Mouse (Mus musculus) MEL (cell line): ENCODE results near the gene Fa2h. TPM values are rescaled to one million over a fixed set of nuclear protein-coding genes. Genes with fewer than 3 reads are reported as not detected.
A peak's percentile ranks its signal among the peaks of the same experiment; 100 is the strongest.

Experiments
- DNase-seq: peaks from one replicate; pipeline ENCODE4 v3.0.0; 2011; ENCODE audit warnings: low read depth, low spot score
- H3K27ac ChIP-seq: 2 replicates; pipeline ENCODE4 v1.5.1; 2012; ENCODE audit warnings: low read depth, mild to moderate bottlenecking, control low read depth, low read length, moderate library complexity; ENCODE audit not compliant: control insufficient read depth
- H3K27me3 ChIP-seq, 2 experiments: fragments of 150-350 bp in 1 of 2; sonication (generic) in 1 of 2; 2 replicates each; pipeline ENCODE4 v1.6.1; 2012; ENCODE audit warnings: low read length in 2 of 2, mild to moderate bottlenecking in 2 of 2, improper control_type of control experiment in 1 of 2, moderate library complexity in 1 of 2; ENCODE audit not compliant: insufficient read depth in 2 of 2, control insufficient read depth in 1 of 2
- H3K36me3 ChIP-seq, 2 experiments: 2 replicates each; pipeline ENCODE4 v1.6.1; 2012 to 2014; ENCODE audit warnings: low read length in 2 of 2, improper control_type of control experiment in 1 of 2, inconsistent platforms in 1 of 2, mild to moderate bottlenecking in 1 of 2; ENCODE audit not compliant: insufficient read depth in 2 of 2, control insufficient read depth in 1 of 2
- H3K4me1 ChIP-seq, 2 experiments: fragments of 150-350 bp in 1 of 2; sonication (generic) in 1 of 2; 2 replicates each; pipeline ENCODE4 v1.6.1; 2012; ENCODE audit warnings: low read length in 2 of 2, improper control_type of control experiment in 1 of 2, mild to moderate bottlenecking in 1 of 2; ENCODE audit not compliant: insufficient read depth in 2 of 2, control insufficient read depth in 1 of 2
- H3K4me3 ChIP-seq, 2 experiments: fragments of 150-350 bp in 1 of 2; sonication (generic) in 1 of 2; 2 replicates each; pipeline ENCODE4 v1.5.1; 2012; ENCODE audit warnings: low read depth in 2 of 2, low read length in 2 of 2, mild to moderate bottlenecking in 2 of 2, moderate library complexity in 2 of 2, control low read depth in 1 of 2, improper control_type of control experiment in 1 of 2; ENCODE audit not compliant: control insufficient read depth in 1 of 2, insufficient read depth in 1 of 2
- H3K79me2 ChIP-seq: 2 replicates; pipeline ENCODE4 v1.6.1; 2012; ENCODE audit warnings: mild to moderate bottlenecking, low read length, moderate library complexity; ENCODE audit not compliant: control insufficient read depth, poor library complexity, insufficient read depth
- H3K9ac ChIP-seq: 2 replicates; pipeline ENCODE4 v1.6.1; 2012; ENCODE audit warnings: low read depth, mild to moderate bottlenecking, control low read depth, low read length, moderate library complexity; ENCODE audit not compliant: control insufficient read depth, poor library complexity, severe bottlenecking
- H3K9me3 ChIP-seq: fragments of 150-350 bp; sonication (generic); replicated peaks from 2 replicates; pipeline ENCODE4 v1.6.1; 2012; ENCODE audit warnings: mild to moderate bottlenecking, low read length, improper control_type of control experiment, moderate library complexity; ENCODE audit not compliant: insufficient read depth
- BHLHE40 ChIP-seq: IDR thresholded peaks from 2 replicates; pipeline ENCODE4 v1.6.1; 2012; ENCODE audit warnings: low read depth, mild to moderate bottlenecking, inconsistent platforms, low read length, improper control_type of control experiment, borderline replicate concordance
- CHD2 ChIP-seq: IDR thresholded peaks from 2 replicates; pipeline ENCODE4 v1.6.1; 2011; ENCODE audit warnings: low read length, improper control_type of control experiment
- CTCF ChIP-seq, 3 experiments: IDR thresholded peaks in 2 of 3; conservative IDR thresholded peaks in 1 of 3; 2 replicates each; pipeline ENCODE4 v1.5.1; 2011 to 2012; ENCODE audit warnings: low read length in 3 of 3, low read depth in 2 of 3, mild to moderate bottlenecking in 2 of 3, improper control_type of control experiment in 1 of 3, inconsistent platforms in 1 of 3, mixed read lengths in 1 of 3, moderate library complexity in 1 of 3; ENCODE audit not compliant: control insufficient read depth in 1 of 3, insufficient read depth in 1 of 3, poor library complexity in 1 of 3, severe bottlenecking in 1 of 3
- E2F4 ChIP-seq: IDR thresholded peaks from 2 replicates; pipeline ENCODE4 v1.6.1; 2011; ENCODE audit warnings: low read depth, low read length, improper control_type of control experiment, borderline replicate concordance
- ELF1 ChIP-seq: IDR thresholded peaks from 2 replicates; pipeline ENCODE4 v1.6.1; 2014; ENCODE audit warnings: low read depth, mild to moderate bottlenecking, inconsistent platforms, low read length, improper control_type of control experiment, moderate library complexity
- EP300 ChIP-seq, 2 experiments: IDR thresholded peaks; 2 replicates each; pipeline ENCODE4 v1.6.1; 2011; ENCODE audit warnings: improper control_type of control experiment in 2 of 2, low read length in 2 of 2, low read depth in 1 of 2, mild to moderate bottlenecking in 1 of 2
- ETS1 ChIP-seq: IDR thresholded peaks from 2 replicates; pipeline ENCODE4 v1.6.1; 2012; ENCODE audit warnings: low read depth, mild to moderate bottlenecking, inconsistent platforms, low read length, improper control_type of control experiment, moderate library complexity
- HCFC1 ChIP-seq: IDR thresholded peaks from 2 replicates; pipeline ENCODE4 v1.6.1; 2012; ENCODE audit warnings: low read depth, mild to moderate bottlenecking, inconsistent platforms, low read length, improper control_type of control experiment, moderate library complexity
- MAFK ChIP-seq: IDR thresholded peaks from 2 replicates; pipeline ENCODE4 v1.6.1; 2011; ENCODE audit warnings: low read depth, mild to moderate bottlenecking, low read length, improper control_type of control experiment, borderline replicate concordance
- MAZ ChIP-seq: IDR thresholded peaks from 2 replicates; pipeline ENCODE4 v1.6.1; 2012; ENCODE audit warnings: low read depth, mild to moderate bottlenecking, inconsistent platforms, low read length, improper control_type of control experiment
- NRF1 ChIP-seq: IDR thresholded peaks from 2 replicates; pipeline ENCODE4 v1.6.1; 2014; ENCODE audit warnings: low read depth, mild to moderate bottlenecking, inconsistent platforms, low read length, improper control_type of control experiment, moderate library complexity; ENCODE audit not compliant: poor library complexity, insufficient read depth, severe bottlenecking
- POLR2AphosphoS2 ChIP-seq: IDR thresholded peaks from 2 replicates; pipeline ENCODE4 v1.6.1; 2011; ENCODE audit warnings: low read length, improper control_type of control experiment
- RAD21 ChIP-seq: IDR thresholded peaks from 2 replicates; pipeline ENCODE4 v1.6.1; 2011; ENCODE audit warnings: mild to moderate bottlenecking, low read depth, low read length, improper control_type of control experiment
- RCOR1 ChIP-seq: IDR thresholded peaks from 2 replicates; pipeline ENCODE4 v1.6.1; 2012; ENCODE audit warnings: low read depth, mild to moderate bottlenecking, inconsistent platforms, low read length, improper control_type of control experiment
- SIN3A ChIP-seq: IDR thresholded peaks from 2 replicates; pipeline ENCODE4 v1.6.1; 2012; ENCODE audit warnings: low read length, improper control_type of control experiment, inconsistent platforms
- UBTF ChIP-seq: IDR thresholded peaks from 2 replicates; pipeline ENCODE4 v1.6.1; 2012; ENCODE audit warnings: low read depth, mild to moderate bottlenecking, inconsistent platforms, low read length, improper control_type of control experiment, moderate library complexity, borderline replicate concordance; ENCODE audit not compliant: insufficient read depth
- USF2 ChIP-seq, 2 experiments: IDR thresholded peaks; 2 replicates each; pipeline ENCODE4 v1.6.1; 2011 to 2012; ENCODE audit warnings: improper control_type of control experiment in 2 of 2, low read length in 2 of 2, borderline replicate concordance in 1 of 2, inconsistent platforms in 1 of 2, low read depth in 1 of 2, mild to moderate bottlenecking in 1 of 2; ENCODE audit not compliant: insufficient read depth in 1 of 2
- ZMIZ1 ChIP-seq: IDR thresholded peaks from 2 replicates; pipeline ENCODE4 v1.6.1; 2012; ENCODE audit warnings: low read depth, mild to moderate bottlenecking, inconsistent platforms, low read length, improper control_type of control experiment, moderate library complexity
- polyA plus RNA-seq, 2 experiments: library from polyadenylated mRNA; stranded (reverse) in 1 of 2; unstranded in 1 of 2; fragments of >175 nt in 1 of 2; fragments of >200 nt in 1 of 2; gene quantifications; 2 replicates each; pipeline versions ENCODE4 v1.2.1 to v1.2.4; 2012; ENCODE audit warnings: low replicate concordance in 2 of 2, low read depth in 1 of 2; ENCODE audit not compliant: insufficient read length in 2 of 2, insufficient read depth in 1 of 2, missing spikeins in 1 of 2
- total RNA-seq: library from RNA; depleted of rRNA; stranded (reverse); fragments of 300-350 nt; gene quantifications from 2 replicates; pipeline ENCODE4 v1.2.3, GENCODE M21; 2012; rRNA removed

Gene Fa2h
- total RNA-seq (not detected in 2 replicates), polyA plus RNA-seq (not detected)

DNA sequence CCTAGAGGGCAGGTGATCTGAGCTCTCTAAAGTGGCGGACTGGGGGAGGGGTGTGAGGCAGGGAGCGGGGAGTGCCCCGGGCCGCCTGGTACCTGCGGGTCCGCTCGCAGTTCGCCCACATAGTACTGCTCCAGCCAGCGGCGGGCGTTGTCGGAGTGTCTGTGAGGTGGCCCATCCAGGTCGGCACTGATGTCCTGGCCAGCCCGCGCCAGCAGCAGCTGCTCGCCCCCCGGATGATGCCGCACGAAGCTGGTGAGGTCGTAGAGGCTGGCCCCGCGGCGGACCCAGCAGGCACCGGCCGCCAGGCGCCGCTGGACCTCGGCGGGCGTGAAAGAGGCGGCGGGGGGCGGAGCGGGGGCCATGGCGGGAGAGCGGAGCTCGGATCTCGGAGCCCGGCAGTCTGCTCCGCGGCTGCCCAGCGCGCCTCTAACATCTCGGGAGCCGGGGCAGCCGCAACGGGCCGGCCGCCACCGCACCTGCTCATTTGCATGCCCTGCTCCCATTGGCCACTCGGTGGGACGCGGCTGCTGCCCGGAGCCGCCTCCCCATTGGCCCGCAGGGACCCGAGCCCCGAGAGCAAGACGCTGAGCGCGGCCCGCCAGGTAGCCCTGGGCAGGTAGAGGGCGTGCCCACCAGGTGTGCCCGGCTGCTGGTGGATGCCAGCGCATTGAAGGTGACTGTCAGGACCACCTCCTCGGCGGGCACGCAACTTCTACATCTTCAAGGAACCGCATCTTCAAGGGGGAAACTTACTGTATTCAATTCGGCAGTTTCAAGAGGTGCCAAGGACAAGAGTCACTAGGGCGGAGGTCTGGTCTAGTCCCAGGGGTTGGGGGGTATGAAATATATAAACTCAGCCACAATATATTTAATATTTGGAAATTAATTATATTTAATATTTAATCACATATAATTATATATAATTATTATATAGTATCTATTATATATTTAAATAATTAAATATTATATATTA lies at the start of gene Fa2h:
Gene Fa2h, minus strand, starts transcription at position 434 of the 973 bp plus-strand sequence.
- H3K27ac ChIP-seq, result no peak within 1 kb of the TSS
- H3K9ac ChIP-seq, result no peak within 1 kb of the TSS; the same call in 1 of the 2 replicates
- peaks cover 4 to 13% of the 10 kb centered on the region in 2 experiments; a peak in 3 of 4 replicates for H3K4me1 ChIP-seq
- TF ChIP-seq MAZ, result 0 out of 2 replicates have a peak, but pooled peaks have one; percentile 23
- no peak for TF ChIP-seq BHLHE40
- TF ChIP-seq RAD21, result no peak
- no peak for TF ChIP-seq SIN3A
- TF ChIP-seq NRF1, result peak; percentile 45; the same call in 1 of the 2 replicates
- TF ChIP-seq UBTF, result 0 out of 2 replicates have a peak, but pooled peaks have one; percentile 41
- TF ChIP-seq POLR2AphosphoS2, result no peak
- no peak for TF ChIP-seq EP300 (IDR thresholded peaks at IDR 0.05; ENCODE audit: low read depth in 1 of 2, low read length in 2 of 2)
- TF ChIP-seq RCOR1, result no peak
- peak in 2 of 3 experiments; percentile 15 to 45; a peak in 3 of 6 replicates for TF ChIP-seq CTCF (IDR thresholded peaks at IDR 0.05 in 2 of 3, conservative IDR thresholded peaks at IDR 0.05 in 1 of 3; ENCODE audit: control insufficient read depth in 1 of 3, insufficient read depth in 1 of 3, low read depth in 2 of 3, low read length in 3 of 3, poor library complexity in 1 of 3, severe bottlenecking in 1 of 3)
- no peak for TF ChIP-seq MAFK
- TF ChIP-seq HCFC1, result no peak
- TF ChIP-seq ZMIZ1, result no peak
- no peak for TF ChIP-seq ETS1
- no peak for TF ChIP-seq ELF1
- TF ChIP-seq CHD2, result no peak
- no peak for TF ChIP-seq USF2 (IDR thresholded peaks at IDR 0.05; ENCODE audit: borderline replicate concordance in 1 of 2, insufficient read depth in 1 of 2, low read depth in 1 of 2, low read length in 2 of 2)
- no peak for TF ChIP-seq E2F4
- no peaks in the 10 kb centered on the region for H3K9me3 ChIP-seq
- H3K36me3 ChIP-seq, result no peaks in the 10 kb centered on the region; a peak in 1 of 4 replicates
- peak within 1 kb of the TSS; percentile 18 to 37; a peak in 3 of 4 replicates for H3K4me3 ChIP-seq
- H3K27me3 ChIP-seq, result peaks cover 9 to 28% of the 10 kb centered on the region in 2 experiments; a peak in 3 of 4 replicates
- peak; percentile 78 for DNase-seq
- no peaks in the 10 kb centered on the region for H3K79me2 ChIP-seq
